Mouse (Mus musculus): Measurements from ENCODE around the gene Pcdh9.

Pcdh9 gene

DNA sequence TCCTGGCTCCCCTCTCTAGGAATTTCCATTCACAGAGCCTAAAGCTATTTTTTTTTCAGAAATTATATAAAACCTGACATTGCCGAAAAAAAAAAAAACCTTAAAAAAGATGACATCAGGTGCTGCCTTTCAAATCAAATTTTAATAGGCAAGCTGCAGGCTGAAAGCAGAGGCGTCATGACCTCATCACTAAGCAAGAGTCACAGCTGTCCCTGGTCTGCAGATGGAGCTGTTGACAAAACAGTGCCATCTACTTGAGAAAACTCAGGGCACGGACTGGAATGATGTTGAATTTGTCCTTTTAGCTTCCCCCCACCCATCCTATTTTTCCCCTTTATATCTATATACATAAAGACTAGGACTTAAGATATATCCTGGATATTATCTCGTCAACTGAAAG, 509.3 kb downstream of the Pcdh9 start:
- peak in 1 of 2 experiments; percentile 11 for DNase-seq (ENCODE audit: low spot score in 2 of 2)

DNA sequence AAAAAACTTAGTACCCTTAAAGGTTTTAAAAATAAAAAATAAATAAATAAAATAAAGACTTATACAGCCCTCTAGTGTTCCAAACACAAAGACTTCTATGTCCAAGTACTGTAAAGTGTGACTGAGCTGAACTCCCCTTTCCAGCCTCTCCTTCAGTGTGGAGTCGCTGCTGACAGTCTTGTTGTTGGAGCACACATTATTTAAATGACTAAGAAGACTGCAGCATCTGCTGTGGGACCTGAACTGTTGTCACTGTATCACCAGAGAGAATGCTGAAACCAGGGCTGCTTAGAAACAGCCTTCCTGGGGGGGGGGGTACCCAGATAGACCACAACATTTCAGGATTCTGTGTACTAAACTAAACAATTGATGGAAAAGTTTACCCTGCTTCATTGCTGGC, 509.7 kb downstream of the Pcdh9 start:
- no peak for DNase-seq (ENCODE audit: low spot score in 2 of 2)

DNA sequence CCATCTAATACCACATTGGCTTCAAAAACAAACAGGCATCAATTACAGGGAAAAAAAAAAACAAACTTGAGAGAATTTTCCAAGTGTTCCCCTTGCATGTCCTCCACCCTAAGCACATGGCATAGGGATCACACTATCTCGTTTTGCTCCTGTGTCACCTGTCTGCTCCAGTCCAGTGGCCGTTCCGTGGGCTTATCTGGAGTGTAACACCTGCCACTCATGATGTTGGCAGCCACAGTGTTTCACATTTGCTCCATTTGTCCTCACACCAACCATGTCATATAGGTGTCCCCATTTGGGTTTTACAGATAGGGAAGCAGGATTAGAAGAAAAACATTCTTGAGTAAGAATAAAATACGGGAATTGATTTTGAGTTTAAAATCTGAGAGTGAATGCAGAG, 514.3 kb downstream of the Pcdh9 start:
- DNase-seq (ENCODE audit: low spot score in 2 of 2): no peak

DNA sequence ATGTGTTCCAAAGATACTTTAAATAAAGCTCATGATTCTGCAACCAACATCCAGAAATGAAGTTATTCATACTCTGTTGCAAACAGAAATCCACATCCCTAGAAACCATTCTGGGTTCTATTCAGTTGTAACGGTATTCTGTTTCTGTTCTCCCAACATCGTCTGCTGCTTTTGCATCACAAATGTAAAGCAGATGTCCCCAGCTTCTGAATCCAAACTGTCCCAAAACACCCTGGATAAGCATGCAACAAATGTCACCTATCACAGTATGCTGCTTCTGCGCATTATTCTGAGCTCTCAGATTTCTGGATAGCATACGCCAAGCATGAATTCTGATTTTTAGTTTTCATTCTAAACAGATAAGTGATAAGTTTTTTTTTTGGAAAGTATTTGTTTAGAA, 516.3 kb downstream of the Pcdh9 start:
- DNase-seq (ENCODE audit: low spot score in 2 of 2): no peak

DNA sequence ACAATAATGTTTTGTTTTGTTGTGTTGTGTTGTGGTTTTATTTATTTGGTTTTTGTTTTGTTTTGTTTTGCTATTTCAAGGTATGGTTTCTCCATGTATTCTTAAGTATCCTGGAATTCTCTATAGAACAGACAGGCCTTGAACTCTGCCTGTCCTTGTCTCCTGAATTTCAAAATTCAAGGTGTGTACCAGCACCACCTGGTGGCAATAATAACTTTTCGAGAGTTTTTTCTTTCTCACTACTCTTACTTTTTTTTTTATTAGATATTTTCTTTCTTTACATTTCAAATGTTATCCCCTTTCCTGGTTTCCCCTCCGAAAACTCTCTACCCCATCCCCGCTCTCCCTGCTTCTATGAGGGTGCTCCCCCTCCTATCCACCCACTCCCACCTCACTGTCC, 536.3 kb downstream of the Pcdh9 start:
- no peak for DNase-seq (ENCODE audit: low spot score in 2 of 2)

DNA sequence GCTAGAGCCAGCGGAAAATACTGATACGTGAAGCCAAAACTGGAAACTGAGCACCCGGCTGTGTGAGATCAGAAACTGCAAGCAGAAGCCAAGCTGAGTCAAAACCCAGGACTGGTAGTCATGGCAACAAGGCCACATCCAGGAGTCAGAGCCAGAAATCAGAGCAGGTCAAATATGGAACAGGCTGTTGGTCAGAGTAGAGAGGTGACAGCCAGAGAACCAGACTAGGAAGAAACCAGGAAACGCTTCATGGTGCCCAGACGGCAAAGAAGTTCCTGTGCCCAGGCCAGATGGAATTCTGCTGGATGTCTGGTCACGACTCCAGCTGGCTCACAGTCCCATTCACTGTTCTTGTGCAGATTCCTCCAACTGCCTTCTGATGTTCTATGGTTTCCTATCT, 539.6 kb downstream of the Pcdh9 start:
- DNase-seq (ENCODE audit: low spot score in 2 of 2): peak; percentile 16 to 55

DNA sequence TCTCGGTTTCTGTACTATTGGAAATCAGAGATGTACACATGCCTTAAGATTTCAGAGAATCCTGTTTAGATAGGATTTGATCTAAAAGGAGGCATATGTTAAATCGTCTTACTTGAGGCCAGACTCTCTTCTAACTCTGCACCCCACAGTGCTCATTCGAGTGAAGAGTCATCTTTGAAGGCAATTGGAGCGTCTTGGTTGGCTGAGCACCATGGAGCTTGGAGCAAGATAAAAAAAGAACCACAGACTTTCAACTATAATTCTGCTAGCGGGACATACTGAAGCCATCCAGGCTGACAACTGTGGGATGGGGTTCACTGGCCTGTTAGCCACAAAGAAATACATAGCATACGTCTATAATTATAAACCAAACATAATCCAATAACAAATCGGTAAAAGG, 541.3 kb downstream of the Pcdh9 start:
- no peak for DNase-seq (ENCODE audit: low spot score in 2 of 2)

DNA sequence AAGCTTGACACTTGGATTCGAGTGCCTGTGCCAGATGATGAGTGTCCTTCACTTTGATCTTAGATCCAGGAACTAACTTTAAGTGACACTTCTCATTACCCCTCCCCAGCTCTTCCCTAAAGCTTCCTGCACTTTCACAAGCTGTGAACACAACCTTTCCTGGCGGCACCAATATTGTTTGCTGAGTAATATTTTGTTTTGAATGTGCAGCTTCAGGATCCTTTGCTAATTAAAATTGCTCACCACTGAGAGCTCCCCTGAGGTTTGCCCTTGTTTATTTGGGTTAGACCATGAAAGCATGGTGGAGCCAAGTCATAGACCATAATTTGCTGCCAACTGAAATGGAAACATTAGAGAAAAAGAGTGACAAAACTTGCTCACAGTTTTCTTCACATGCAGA, 543.4 kb downstream of the Pcdh9 start:
- no peak for DNase-seq (ENCODE audit: low spot score in 2 of 2)

DNA sequence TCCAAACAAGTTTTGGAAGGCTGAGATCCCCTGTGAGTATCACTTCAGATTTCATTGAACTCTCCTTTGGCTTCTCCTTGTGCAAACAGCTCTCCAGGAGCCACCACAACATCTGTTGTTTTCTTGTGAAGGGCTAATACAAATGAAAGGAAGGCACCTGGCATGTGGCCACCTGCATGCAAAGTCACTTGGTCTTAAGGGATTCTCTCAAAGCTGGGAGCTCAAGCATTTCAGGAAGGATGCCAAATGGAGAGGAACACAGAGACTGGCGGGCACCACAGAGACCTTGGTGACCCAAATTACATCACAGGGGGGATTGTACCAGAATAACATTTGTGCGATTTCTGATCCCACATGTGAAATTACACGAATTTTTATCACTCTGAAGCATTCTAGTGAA, 547.7 kb downstream of the Pcdh9 start:
- DNase-seq (ENCODE audit: low spot score in 2 of 2): no peak

DNA sequence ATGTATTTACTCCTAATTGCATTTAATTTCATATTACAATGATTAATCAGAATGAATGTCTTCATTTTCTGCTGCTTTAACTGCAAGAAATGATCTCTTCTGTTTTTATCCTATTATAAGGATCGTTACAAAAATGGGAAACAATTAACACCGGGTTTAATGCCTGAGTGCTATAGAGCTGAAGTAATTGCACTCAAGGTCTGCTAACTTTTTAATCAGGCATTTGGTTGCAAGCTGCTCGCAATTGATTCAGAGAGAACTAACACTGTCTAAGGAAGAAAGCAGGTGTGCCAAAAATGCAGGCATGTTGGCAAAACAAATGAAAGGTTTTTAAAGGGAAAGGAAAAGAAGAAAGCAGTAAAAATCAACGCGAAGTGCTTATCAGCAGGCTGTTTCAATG, 549.1 kb downstream of the Pcdh9 start:
- DNase-seq (ENCODE audit: low spot score in 2 of 2): no peak

DNA sequence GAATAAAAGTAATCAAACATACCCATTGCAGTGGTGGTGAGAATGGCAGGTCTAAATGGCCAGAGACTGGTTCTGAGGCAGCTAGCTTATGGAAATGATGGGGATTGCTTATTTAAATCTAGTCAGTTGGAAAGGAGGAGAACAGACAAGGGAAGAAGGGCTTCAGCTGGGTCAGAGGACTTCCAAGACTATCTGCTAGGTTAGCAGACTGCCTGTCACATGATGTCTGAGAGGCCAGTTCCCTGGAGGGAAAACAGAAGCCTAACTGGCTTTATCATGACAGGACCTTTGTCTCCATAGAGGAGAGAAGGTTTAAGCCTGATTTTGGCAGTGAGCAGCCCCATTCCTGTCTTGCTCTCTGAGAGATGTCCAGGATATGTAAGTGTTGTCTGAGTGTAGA, 561.2 kb downstream of the Pcdh9 start:
- no peak for DNase-seq (ENCODE audit: low spot score in 2 of 2)

DNA sequence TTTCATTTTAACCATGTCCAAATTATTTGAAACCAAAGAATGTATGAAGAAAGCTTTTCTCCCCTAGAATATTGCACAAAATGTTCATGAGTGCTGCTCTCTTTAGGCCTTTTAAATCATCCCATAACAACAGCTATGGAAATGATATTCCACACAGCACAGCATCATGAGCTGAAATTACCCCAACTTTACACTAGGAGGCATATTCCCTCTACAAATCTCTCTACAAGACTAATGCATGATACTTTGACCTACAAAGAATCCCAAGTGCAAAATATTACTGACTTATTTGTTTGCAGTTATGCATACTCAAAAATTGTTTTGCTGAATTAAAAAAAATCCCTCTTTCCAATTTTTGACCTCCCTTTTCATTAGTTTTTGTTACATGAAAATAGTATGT, 573.1 kb downstream of the Pcdh9 start:
- DNase-seq (ENCODE audit: low spot score in 2 of 2): no peak

DNA sequence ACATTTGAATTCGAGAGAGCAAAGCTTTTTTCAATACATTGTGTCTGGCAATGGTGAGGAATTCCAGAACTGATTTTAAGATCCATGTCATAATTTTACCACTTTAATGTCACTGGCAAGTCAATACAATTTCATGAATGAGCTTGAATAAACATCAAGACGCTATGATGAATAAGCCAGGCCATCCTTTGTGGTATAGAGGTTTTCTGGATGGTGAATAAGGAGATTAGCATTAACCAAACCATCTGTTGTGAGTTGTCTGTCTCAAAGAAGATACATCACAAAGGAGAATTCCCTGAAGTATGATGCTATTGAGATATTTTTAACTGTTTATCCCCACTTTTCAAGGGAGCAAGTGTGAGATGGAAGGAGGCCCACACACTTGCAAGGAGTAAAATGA, 602.1 kb downstream of the Pcdh9 start:
- DNase-seq (ENCODE audit: low spot score in 2 of 2): no peak

DNA sequence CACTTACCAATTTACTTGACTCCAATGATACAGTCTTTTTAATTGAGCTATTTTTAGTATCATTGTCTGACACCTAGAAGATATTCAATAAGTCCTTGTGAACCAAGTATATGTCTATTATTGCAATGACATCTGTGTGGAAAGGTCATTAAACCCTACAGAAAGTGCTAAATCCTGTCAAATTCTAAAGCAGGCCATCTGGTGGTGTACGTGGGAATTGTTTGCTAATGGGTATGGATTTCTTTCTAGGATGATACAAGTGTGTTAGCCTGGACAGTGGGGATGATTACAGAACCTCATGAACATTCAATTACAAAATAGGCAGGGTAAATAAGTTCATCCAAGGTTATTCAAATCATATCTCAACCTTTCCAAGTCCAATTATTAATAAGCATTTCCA, 602.8 kb downstream of the Pcdh9 start:
- DNase-seq (ENCODE audit: low spot score in 2 of 2): no peak

DNA sequence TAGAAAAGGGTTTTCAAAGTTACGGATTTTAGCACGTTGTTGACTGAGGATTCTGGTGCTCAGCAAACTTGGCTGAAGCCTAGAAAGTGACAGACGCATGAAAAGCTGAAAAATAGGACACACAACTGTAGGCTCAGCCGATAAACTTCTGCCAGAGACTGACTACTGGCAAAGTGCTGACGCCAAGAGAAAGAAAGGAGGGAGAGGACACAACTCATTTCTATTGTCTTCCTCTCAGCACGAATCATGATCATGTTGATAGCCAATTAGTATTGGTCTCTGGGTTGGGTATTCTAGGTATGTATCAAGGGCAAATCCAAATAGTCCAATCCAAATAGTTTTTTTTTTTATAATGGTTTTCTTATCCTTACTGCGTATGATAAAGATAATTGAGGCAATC, 605.3 kb downstream of the Pcdh9 start:
- DNase-seq (ENCODE audit: low spot score in 2 of 2): no peak

DNA sequence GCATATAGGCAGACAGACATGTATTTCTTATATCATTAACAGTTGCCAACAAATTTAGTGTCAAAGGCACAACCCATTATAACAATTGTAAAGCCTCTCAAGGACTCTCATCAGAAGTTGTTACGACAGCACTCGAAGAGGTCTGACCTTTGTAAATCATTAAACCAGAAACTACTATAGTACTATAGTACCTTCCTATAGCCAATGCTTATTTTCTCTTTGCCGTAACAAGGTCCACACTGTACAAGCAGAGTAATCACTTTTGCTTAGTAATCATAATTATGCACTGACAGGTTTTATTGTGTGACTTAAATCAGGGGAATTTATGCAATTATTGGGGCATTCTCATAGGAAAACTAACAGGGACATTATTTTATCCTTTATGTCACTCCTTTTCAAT, 606.5 kb downstream of the Pcdh9 start:
- no peak for DNase-seq (ENCODE audit: low spot score in 2 of 2)

DNA sequence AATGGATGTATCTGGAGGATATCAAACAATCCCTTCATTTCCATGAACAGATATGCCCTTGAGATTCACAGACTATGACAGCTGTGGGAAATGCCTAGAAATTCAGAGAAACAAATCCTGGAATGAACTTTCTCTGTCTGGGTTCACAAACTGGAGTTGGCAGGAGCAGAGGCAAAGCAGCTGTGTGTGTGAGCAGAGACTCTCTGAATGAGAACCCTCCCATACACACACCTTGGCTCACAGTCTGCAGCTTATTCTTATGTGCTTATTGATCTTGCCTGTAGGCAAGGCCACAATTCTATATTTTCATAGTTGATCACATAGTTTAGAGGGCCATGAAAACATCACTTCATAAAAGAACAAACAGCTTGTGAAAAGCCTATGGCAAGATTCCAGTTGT, 614.8 kb downstream of the Pcdh9 start:
- no peak for DNase-seq (ENCODE audit: low spot score in 2 of 2)

DNA sequence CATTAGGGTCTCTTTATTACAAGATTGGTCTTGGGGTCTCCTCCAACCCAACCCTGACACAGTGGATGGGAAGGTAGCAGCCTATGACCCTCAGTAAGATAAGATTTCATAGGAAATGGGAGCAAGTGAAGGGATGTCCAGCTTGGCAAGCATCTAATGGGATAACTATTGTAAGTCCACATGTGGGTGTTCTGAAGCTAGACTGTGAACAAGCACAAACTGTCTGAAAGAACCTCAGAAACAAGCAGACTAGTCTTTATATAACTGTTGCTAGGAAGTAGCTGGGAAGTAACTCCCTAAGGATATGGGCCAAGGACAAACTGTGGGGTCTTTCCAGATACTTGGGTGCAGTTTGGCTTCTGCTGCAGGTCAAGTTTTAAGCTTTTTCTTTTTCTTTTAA, 615.7 kb downstream of the Pcdh9 start:
- peak in 1 of 2 experiments; percentile 10 for DNase-seq (ENCODE audit: low spot score in 2 of 2)

DNA sequence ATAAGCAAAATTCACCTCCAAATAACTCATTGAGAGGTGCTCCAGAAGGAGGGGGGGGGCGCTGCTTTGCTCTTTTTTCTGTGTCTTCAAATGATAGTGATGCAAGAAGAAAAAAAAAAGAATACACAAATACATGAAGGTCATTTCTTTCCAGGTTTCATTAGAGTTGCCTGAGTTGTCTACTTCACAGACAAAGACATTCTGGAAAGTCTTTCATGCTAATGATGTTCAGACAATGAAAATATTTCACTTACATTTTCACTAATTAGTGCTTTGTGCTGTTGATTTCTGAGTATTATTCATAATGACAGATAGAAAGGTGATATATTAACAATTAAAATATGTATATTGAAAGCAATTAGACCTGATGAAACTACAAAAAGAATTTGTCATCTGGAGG, 637.1 kb downstream of the Pcdh9 start:
- DNase-seq (ENCODE audit: low spot score in 2 of 2): no peak

DNA sequence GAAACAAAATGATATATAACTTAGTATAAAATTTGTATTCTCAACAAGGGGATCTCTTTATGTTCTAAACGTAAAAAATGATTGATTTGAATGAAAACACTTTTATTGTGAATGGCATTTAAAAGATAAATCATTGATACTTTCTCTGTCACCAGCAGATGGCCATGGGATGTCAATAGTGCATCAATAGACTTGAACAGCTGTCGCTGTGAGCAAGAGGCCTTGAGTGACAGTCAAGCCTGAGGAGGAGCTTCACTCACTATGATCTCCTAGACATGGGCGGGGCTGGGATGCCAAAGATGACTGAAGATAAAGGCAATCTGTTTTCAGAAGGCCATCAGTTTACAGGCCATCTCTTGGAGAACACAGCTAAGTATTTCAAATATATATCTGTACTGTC, 650.2 kb downstream of the Pcdh9 start:
- DNase-seq (ENCODE audit: low spot score in 2 of 2): no peak

DNA sequence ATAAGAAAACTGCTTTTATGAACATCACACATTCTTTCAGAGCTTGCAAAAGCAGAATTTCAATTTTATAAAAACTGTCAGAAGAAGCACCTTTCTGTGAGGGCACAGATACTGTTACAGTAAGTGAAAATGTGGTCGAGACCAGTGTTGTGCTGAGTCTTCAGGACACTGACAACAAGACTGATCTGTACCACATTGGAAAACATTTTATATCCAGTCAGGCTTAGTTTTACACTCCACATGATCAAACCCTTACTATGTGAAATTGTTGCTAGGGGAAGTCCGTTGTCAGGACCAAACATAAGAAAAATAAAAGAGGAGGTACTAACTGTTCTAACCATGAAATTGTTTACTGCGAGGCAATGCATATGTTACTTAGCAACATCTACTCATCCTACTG, 656.1 kb downstream of the Pcdh9 start:
- DNase-seq (ENCODE audit: low spot score in 2 of 2): no peak

DNA sequence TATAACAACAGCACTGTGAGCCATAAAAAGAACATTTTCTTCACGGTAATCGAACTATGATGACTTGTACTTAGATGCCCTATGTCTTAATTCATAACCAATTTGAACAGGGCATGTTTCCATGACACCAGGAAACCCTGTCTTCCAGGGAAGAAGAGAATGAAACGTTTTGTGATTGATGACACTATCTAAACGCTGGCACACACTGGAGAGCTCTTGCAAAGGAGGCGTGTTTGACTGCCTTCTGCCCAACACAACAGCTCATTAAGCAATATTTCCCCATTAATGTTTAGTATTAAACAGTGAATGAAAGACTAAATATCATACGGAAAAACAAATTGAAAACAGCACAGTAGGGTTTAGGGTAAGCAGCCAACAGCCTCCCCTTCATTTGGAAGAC, 656.9 kb downstream of the Pcdh9 start:
- no peak for DNase-seq (ENCODE audit: low spot score in 2 of 2)

DNA sequence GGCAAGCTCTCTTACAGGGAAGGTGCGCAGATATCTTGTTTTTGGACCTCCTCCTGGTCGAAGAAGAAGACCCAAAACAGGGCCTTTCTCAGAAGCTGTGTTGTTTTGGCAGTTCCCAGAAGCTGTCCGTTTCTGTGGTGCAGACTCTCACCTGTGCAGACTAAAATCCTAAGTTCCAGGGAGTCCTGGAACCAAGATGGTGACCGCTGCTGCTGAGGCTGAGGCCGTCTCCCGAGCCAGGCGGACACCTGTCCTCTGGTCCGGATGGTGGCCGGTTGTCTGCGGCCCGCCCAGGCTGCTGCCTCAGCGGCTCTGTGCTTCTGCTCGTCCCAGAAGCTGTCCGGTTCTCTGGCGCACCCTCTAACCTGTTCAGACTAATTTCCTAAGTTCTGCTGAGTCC, 675.6 kb downstream of the Pcdh9 start:
- DNase-seq (ENCODE audit: low spot score in 2 of 2): peak; percentile 81 to 82

DNA sequence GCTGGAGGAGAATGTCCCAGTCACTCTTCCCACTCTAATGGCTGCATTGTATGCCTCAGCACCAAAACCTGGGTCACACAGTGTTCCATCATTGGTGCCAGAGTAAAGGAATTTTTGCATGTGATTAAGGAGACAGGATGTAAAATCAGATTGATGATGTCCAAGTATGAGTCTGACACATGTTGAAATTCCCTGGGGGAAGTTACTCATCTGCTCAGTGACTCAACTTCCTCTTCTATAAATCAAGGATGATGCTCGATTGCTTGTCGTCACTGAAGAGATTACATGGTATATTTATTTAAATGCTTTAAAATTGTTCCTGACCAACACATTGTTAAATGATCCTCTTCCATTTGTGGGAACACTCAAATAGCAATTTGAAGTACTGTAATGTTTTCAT, 690.7 kb downstream of the Pcdh9 start:
- no peak for DNase-seq (ENCODE audit: low spot score in 2 of 2)
